ENCODE assay signal across 8 mouse cellular contexts in the genomic region with DNA sequence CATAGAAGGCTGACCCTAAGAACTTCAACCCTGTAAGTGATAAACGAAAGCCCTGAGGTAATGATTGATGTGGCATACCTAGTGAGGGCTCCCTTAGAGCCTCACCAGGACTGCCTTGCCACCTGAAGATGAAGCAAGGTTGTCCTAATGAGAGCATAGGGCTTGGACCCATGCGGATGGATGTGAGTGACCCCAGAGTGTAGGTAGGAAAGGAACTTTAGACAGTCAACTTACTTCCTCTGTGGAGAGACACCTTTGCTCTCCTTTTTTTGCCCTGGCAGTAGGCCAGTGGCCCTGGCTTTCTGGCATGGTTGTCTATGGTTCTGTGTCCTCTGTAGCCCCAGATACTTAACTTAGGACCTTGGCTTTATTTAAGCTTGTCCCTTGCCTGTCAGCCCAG. TPM values are rescaled to one million over a fixed set of nuclear protein-coding genes. Genes with fewer than 3 reads are reported as not detected.
DNase-seq lines count a peak whose midpoint lies in the region; ATAC-seq and TF ChIP-seq lines count a peak whose summit lies in the region.

No protein-coding gene starts in this region.

- no peak for ATAC-seq in lung, postnatal 0 days
- no peak for ATAC-seq in heart, embryonic 16.5 days (replicated peaks; ENCODE audit: extremely low read depth, insufficient read depth, low FRiP score)
- no peak for ATAC-seq in limb, embryonic 11.5 days (ENCODE audit: insufficient number of reproducible peaks, low FRiP score, low TSS enrichment, low read depth)
- ATAC-seq in stomach, embryonic 15.5 days (ENCODE audit: insufficient read depth, low FRiP score, low read depth) = no peak

- no peaks in the 10 kb centered on the region for H3K9me3 ChIP-seq in lung, postnatal 0 days (ENCODE audit: low read length)
- H3K9me3 ChIP-seq in heart, embryonic 16.5 days (replicated peaks; ENCODE audit: control insufficient read depth, low read length) = no peaks in the 10 kb centered on the region
- no peaks in the 10 kb centered on the region for H3K9me3 ChIP-seq in limb, embryonic 11.5 days (ENCODE audit: control insufficient read depth, low read length)
- H3K9me3 ChIP-seq in stomach, embryonic 15.5 days = no peaks in the 10 kb centered on the region

- H3K9ac ChIP-seq in lung, postnatal 0 days (replicated peaks; ENCODE audit: low read depth) = no peak overlapping the region
- peak overlapping the region; percentile 88; the same call in 1 of the 2 replicates for H3K9ac ChIP-seq in heart, embryonic 16.5 days (ENCODE audit: low read length)
- H3K9ac ChIP-seq in limb, embryonic 11.5 days (ENCODE audit: low read length) = no peak overlapping the region
- peak overlapping the region; percentile 71 for H3K9ac ChIP-seq in stomach, embryonic 15.5 days

- peaks cover 13% of the 10 kb centered on the region; the same call in 1 of the 2 replicates for H3K36me3 ChIP-seq in lung, postnatal 0 days (ENCODE audit: insufficient read depth, low read length)
- peaks cover 14% of the 10 kb centered on the region for H3K36me3 ChIP-seq in heart, embryonic 16.5 days (ENCODE audit: control insufficient read depth, insufficient read depth)
- peaks cover 14% of the 10 kb centered on the region for H3K36me3 ChIP-seq in limb, embryonic 11.5 days (ENCODE audit: control insufficient read depth, insufficient read depth, low read length)
- peaks cover 11% of the 10 kb centered on the region for H3K36me3 ChIP-seq in stomach, embryonic 15.5 days

- TF ChIP-seq CTCF in lung, postnatal 0 days (IDR thresholded peaks at IDR 0.05) = no peak

- WGBS in lung, postnatal 0 days = 70% methylated on average over 2 of the region's 2 CpGs
- WGBS in heart, embryonic 16.5 days = 81% methylated on average over 2 of the region's 2 CpGs
- WGBS in limb, embryonic 11.5 days = 82% methylated on average over 2 of the region's 2 CpGs
- WGBS in stomach, embryonic 15.5 days = 71% methylated on average over 2 of the region's 2 CpGs

- DNase-seq in lung, postnatal 0 days (ENCODE audit: low spot score) = no peak
- DNase-seq in lung, postnatal 14 days = no peak
- no peak for DNase-seq in limb, embryonic 11.5 days (ENCODE audit: low spot score)
- no peak for DNase-seq in urinary bladder, postnatal 14 days (ENCODE audit: low spot score)
- DNase-seq in layer of hippocampus, postnatal 10 days (ENCODE audit: low spot score in 2 of 2) = no peak
- no peak for DNase-seq in right cerebral cortex, postnatal 36 days (ENCODE audit: low spot score in 2 of 2)

- H3K4me3 ChIP-seq in lung, postnatal 0 days (ENCODE audit: low read depth, low read length) = no peak overlapping the region
- H3K4me3 ChIP-seq in heart, embryonic 16.5 days (ENCODE audit: low read length) = peak overlapping the region; percentile 95
- H3K4me3 ChIP-seq in limb, embryonic 11.5 days (ENCODE audit: low read depth, low read length) = peak overlapping the region; percentile 96
- H3K4me3 ChIP-seq in stomach, embryonic 15.5 days (replicated peaks) = peak overlapping the region; percentile 71

- TF ChIP-seq EP300 in lung, postnatal 0 days (IDR thresholded peaks at IDR 0.05) = no peak

- H3K4me1 ChIP-seq in lung, postnatal 0 days (ENCODE audit: insufficient read depth, low read depth, low read length) = peaks cover 8% of the 10 kb centered on the region; the same call in 1 of the 2 replicates
- H3K4me1 ChIP-seq in heart, embryonic 16.5 days (ENCODE audit: control insufficient read depth, insufficient read depth, low read length) = peaks cover 10% of the 10 kb centered on the region
- H3K4me1 ChIP-seq in limb, embryonic 11.5 days (ENCODE audit: control insufficient read depth, insufficient read depth, low read length) = peaks cover 13% of the 10 kb centered on the region
- peaks cover 16% of the 10 kb centered on the region for H3K4me1 ChIP-seq in stomach, embryonic 15.5 days

- H3K27me3 ChIP-seq in lung, postnatal 0 days (replicated peaks; ENCODE audit: insufficient read depth, low read length) = no peaks in the 10 kb centered on the region
- no peaks in the 10 kb centered on the region for H3K27me3 ChIP-seq in heart, embryonic 16.5 days (ENCODE audit: control insufficient read depth, insufficient read depth, low read length)
- H3K27me3 ChIP-seq in limb, embryonic 11.5 days (ENCODE audit: control insufficient read depth, insufficient read depth, low read length) = no peaks in the 10 kb centered on the region
- no peaks in the 10 kb centered on the region for H3K27me3 ChIP-seq in stomach, embryonic 15.5 days (replicated peaks)

- H3K4me2 ChIP-seq in lung, postnatal 0 days (replicated peaks; ENCODE audit: low read depth, low read length) = peak overlapping the region; percentile 100
- peak overlapping the region; percentile 100 for H3K4me2 ChIP-seq in heart, embryonic 16.5 days (ENCODE audit: low read depth, low read length)
- H3K4me2 ChIP-seq in limb, embryonic 11.5 days (ENCODE audit: low read depth, severe bottlenecking) = peak overlapping the region; percentile 97
- peak overlapping the region; percentile 99 for H3K4me2 ChIP-seq in stomach, embryonic 15.5 days

- no peak overlapping the region for H3K27ac ChIP-seq in lung, postnatal 0 days (ENCODE audit: low read length)
- H3K27ac ChIP-seq in heart, embryonic 16.5 days (ENCODE audit: low read length) = no peak overlapping the region
- H3K27ac ChIP-seq in limb, embryonic 11.5 days (replicated peaks; ENCODE audit: low read depth, low read length) = no peak overlapping the region
- no peak overlapping the region for H3K27ac ChIP-seq in stomach, embryonic 15.5 days

RNA-seq across cellular contexts. Expression of gene Tysnd1, which starts 1.7 kb away (rescaled TPM):
- polyA plus RNA-seq in lung, postnatal 0 days (2015; fragmentation: Nextera tagmentation; extraction: Ambion mirVana) = 18.3 and 20.8 TPM in 2 replicates
- polyA plus RNA-seq in heart, embryonic 16.5 days (2015; fragmentation: Nextera tagmentation; extraction: Ambion mirVana) = 20.9 and 22.8 TPM in 2 replicates
- polyA plus RNA-seq in limb, embryonic 11.5 days (2014; fragmentation: Nextera tagmentation; extraction: Ambion mirVana) = 36.3 and 36.6 TPM in 2 replicates
- polyA plus RNA-seq in stomach, embryonic 15.5 days (2015; fragmentation: Nextera tagmentation; extraction: Ambion mirVana) = 34.6 and 37.9 TPM in 2 replicates
- 10 to 100 TPM; 30.8 to 34.4 TPM for total RNA-seq in layer of hippocampus, postnatal 10 days (2021)

RNA-seq across cellular contexts. Expression of gene Sar1a, which starts 16.9 kb away (rescaled TPM):
- 184 and 185 TPM in 2 replicates for polyA plus RNA-seq in lung, postnatal 0 days (2015; fragmentation: Nextera tagmentation; extraction: Ambion mirVana)
- 164 and 182 TPM in 2 replicates for polyA plus RNA-seq in heart, embryonic 16.5 days (2015; fragmentation: Nextera tagmentation; extraction: Ambion mirVana)
- polyA plus RNA-seq in limb, embryonic 11.5 days (2014; fragmentation: Nextera tagmentation; extraction: Ambion mirVana) = 245 and 250 TPM in 2 replicates
- 215 and 221 TPM in 2 replicates for polyA plus RNA-seq in stomach, embryonic 15.5 days (2015; fragmentation: Nextera tagmentation; extraction: Ambion mirVana)
- total RNA-seq in layer of hippocampus, postnatal 10 days (2021) = 100 to 1,000 TPM; 127 TPM

RNA-seq across cellular contexts. Expression of gene Aifm2, which starts 18.0 kb away (rescaled TPM):
- polyA plus RNA-seq in lung, postnatal 0 days (2015; fragmentation: Nextera tagmentation; extraction: Ambion mirVana) = 15.3 and 15.8 TPM in 2 replicates
- 26.0 and 27.1 TPM in 2 replicates for polyA plus RNA-seq in heart, embryonic 16.5 days (2015; fragmentation: Nextera tagmentation; extraction: Ambion mirVana)
- 8.2 TPM in 2 replicates for polyA plus RNA-seq in limb, embryonic 11.5 days (2014; fragmentation: Nextera tagmentation; extraction: Ambion mirVana)
- polyA plus RNA-seq in stomach, embryonic 15.5 days (2015; fragmentation: Nextera tagmentation; extraction: Ambion mirVana) = 14.8 and 17.1 TPM in 2 replicates
- total RNA-seq in layer of hippocampus, postnatal 10 days (2021) = 1 to 10 TPM; 6.6 to 8.8 TPM

RNA-seq across cellular contexts. Expression of gene Ppa1, which starts 48.7 kb away (rescaled TPM):
- polyA plus RNA-seq in lung, postnatal 0 days (2015; fragmentation: Nextera tagmentation; extraction: Ambion mirVana) = 39.8 and 40.1 TPM in 2 replicates
- 95.5 and 110 TPM in 2 replicates for polyA plus RNA-seq in heart, embryonic 16.5 days (2015; fragmentation: Nextera tagmentation; extraction: Ambion mirVana)
- polyA plus RNA-seq in limb, embryonic 11.5 days (2014; fragmentation: Nextera tagmentation; extraction: Ambion mirVana) = 314 and 321 TPM in 2 replicates
- polyA plus RNA-seq in stomach, embryonic 15.5 days (2015; fragmentation: Nextera tagmentation; extraction: Ambion mirVana) = 181 and 191 TPM in 2 replicates
- total RNA-seq in layer of hippocampus, postnatal 10 days (2021) = 100 to 1,000 TPM; 117 to 126 TPM

Comparison
In these comparisons a context has a peak if more than half of its experiments do, and no peak if none do; other contexts are left out.
1. H3K9ac ChIP-seq: peak in heart, embryonic 16.5 days (single experiment) and stomach, embryonic 15.5 days (single experiment); none in lung, postnatal 0 days (single experiment) and limb, embryonic 11.5 days (single experiment).
2. Peak in every context shown above with its lines, with median percentiles within 50 percentile points of each other: H3K4me2 ChIP-seq.